In the genomic region with DNA sequence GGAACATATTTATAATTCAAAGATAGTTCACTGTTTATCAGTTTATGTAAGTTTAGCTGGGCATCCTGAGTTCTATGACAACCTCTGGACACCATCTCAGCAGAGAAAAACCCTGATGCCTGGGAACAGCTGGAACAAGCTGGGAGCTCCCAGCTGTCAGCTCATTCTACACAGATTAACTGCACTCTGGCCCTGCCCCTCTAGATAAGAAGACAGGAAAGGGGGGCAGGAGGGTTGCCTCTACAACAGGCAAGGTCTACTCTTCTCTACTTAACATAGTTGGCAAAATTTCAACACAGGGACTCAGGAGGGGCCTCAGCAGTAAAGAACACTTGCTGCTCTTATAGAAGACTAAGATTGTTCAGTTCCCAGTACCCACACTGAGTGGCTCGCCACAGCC, we compare ENCODE assay signal across 11 mouse cellular contexts. TPM values are rescaled to one million over a fixed set of nuclear protein-coding genes. Genes with fewer than 3 reads are reported as not detected.
DNase-seq lines count a peak whose midpoint lies in the region; ATAC-seq and TF ChIP-seq lines count a peak whose summit lies in the region.
"Had no signal": no experiment of that assay in that cellular context is flagged by ENCODE, and none has a peak within 500 bp of the region (broad histone marks: within the 10 kb centered on the region; RNA-seq: fewer than 3 reads in every experiment).

No protein-coding gene starts in this region.

- no peaks in the 10 kb centered on the region for H3K27me3 ChIP-seq in lung, postnatal 0 days (replicated peaks; ENCODE audit: insufficient read depth, low read length)
- no peaks in the 10 kb centered on the region for H3K27me3 ChIP-seq in heart, embryonic 15.5 days
- no peaks in the 10 kb centered on the region for H3K27me3 ChIP-seq in stomach, embryonic 15.5 days (replicated peaks)

- H3K27ac ChIP-seq in lung, postnatal 0 days (ENCODE audit: low read length), result no peak overlapping the region
- peak overlapping the region; percentile 87 for H3K27ac ChIP-seq in heart, embryonic 15.5 days
- H3K27ac ChIP-seq in stomach, embryonic 15.5 days, result no peak overlapping the region
- H3K27ac ChIP-seq: heart, adult 2 months had no signal

- intact Hi-C loops in heart, postnatal 25 days (cut with DNase I), result no loop called here

- peak; percentile 70 for ATAC-seq in lung, postnatal 0 days
- peak; percentile 78 for ATAC-seq in heart, embryonic 15.5 days (replicated peaks; ENCODE audit: insufficient number of reproducible peaks, insufficient read depth, low FRiP score, low read depth)
- peak; percentile 74; the same call in 1 of the 2 replicates for ATAC-seq in stomach, embryonic 15.5 days (ENCODE audit: insufficient read depth, low FRiP score, low read depth)
- ATAC-seq in erythroid progenitor cell, adult 5-6 weeks (replicated peaks; ENCODE audit: low FRiP score, poor library complexity, severe bottlenecking), result no peak

- no peaks in the 10 kb centered on the region for H3K9me3 ChIP-seq in lung, postnatal 0 days (ENCODE audit: low read length)
- H3K9me3 ChIP-seq in heart, embryonic 15.5 days (replicated peaks), result no peaks in the 10 kb centered on the region
- no peaks in the 10 kb centered on the region for H3K9me3 ChIP-seq in stomach, embryonic 15.5 days

- peak; percentile 49; the same call in 1 of the 2 replicates for TF ChIP-seq EP300 in lung, postnatal 0 days (IDR thresholded peaks at IDR 0.05)

- TF ChIP-seq POLR2A in lung, adult 2 months (IDR thresholded peaks at IDR 0.05; ENCODE audit: borderline replicate concordance, extremely low read depth, low read depth, low read length), result no peak

- H3K4me1 ChIP-seq in lung, postnatal 0 days (ENCODE audit: insufficient read depth, low read depth, low read length), result peaks cover 10% of the 10 kb centered on the region
- H3K4me1 ChIP-seq in lung, adult 2 months (ENCODE audit: control insufficient read depth, insufficient read depth, low read length), result no peaks in the 10 kb centered on the region
- H3K4me1 ChIP-seq in heart, embryonic 15.5 days (replicated peaks), result peaks cover 79% of the 10 kb centered on the region
- 0 out of 2 replicates have a peak, but pooled peaks cover 5% of the 10 kb centered on the region for H3K4me1 ChIP-seq in stomach, embryonic 15.5 days

- TF ChIP-seq CTCF in lung, postnatal 0 days (IDR thresholded peaks at IDR 0.05), result no peak
- TF ChIP-seq CTCF in lung, adult 2 months (IDR thresholded peaks at IDR 0.05; ENCODE audit: insufficient read depth, low read length), result no peak

- no peak overlapping the region for H3K9ac ChIP-seq in lung, postnatal 0 days (replicated peaks; ENCODE audit: low read depth)
- H3K9ac ChIP-seq in heart, embryonic 15.5 days, result no peak overlapping the region
- H3K9ac ChIP-seq in stomach, embryonic 15.5 days, result no peak overlapping the region

- peak; percentile 32 for DNase-seq in heart, adult 8-10 months (ENCODE audit: low spot score)
- no peak for DNase-seq in heart, postnatal 25 days (ENCODE audit: low spot score)
- DNase-seq in lung, postnatal 0 days (ENCODE audit: low spot score), result peak; percentile 71
- no peak for DNase-seq in lung, adult 2 months
- DNase-seq: adrenal gland, postnatal 36 days; thymus, postnatal 14 days had no signal

- H3K36me3 ChIP-seq in lung, postnatal 0 days (ENCODE audit: insufficient read depth, low read length), result no peaks in the 10 kb centered on the region
- H3K36me3 ChIP-seq in heart, embryonic 15.5 days, result no peaks in the 10 kb centered on the region
- no peaks in the 10 kb centered on the region for H3K36me3 ChIP-seq in stomach, embryonic 15.5 days

- WGBS in lung, postnatal 0 days, result 46% methylated on average over 1 of the region's 1 CpGs
- WGBS in lung, adult 2 months, result 55% methylated on average over 1 of the region's 1 CpGs
- 38% methylated on average over 1 of the region's 1 CpGs for WGBS in heart, embryonic 15.5 days
- WGBS in stomach, embryonic 15.5 days, result 69% methylated on average over 1 of the region's 1 CpGs

- H3K4me3 ChIP-seq in lung, postnatal 0 days (ENCODE audit: low read depth, low read length), result no peak overlapping the region
- H3K4me3 ChIP-seq in lung, adult 2 months (replicated peaks; ENCODE audit: extremely low read depth, low read depth, low read length), result no peak overlapping the region
- no peak overlapping the region for H3K4me3 ChIP-seq in heart, embryonic 15.5 days
- no peak overlapping the region for H3K4me3 ChIP-seq in stomach, embryonic 15.5 days (replicated peaks)
- H3K4me3 ChIP-seq: heart, adult 2 months had no signal

- no peak overlapping the region for H3K4me2 ChIP-seq in lung, postnatal 0 days (replicated peaks; ENCODE audit: low read depth, low read length)
- H3K4me2 ChIP-seq in heart, embryonic 15.5 days, result peak overlapping the region; percentile 21
- no peak overlapping the region for H3K4me2 ChIP-seq in stomach, embryonic 15.5 days

RNA-seq across cellular contexts. Expression of gene Tln2, which starts 27.0 kb away (rescaled TPM):
- 10 to 100 TPM; 71.6 to 87.1 (median 76.7) TPM for total RNA-seq in heart, adult 8-10 months (2022)
- total RNA-seq in heart, postnatal 25 days (2021), result 10 to 100 TPM; 89.4 to 91.5 TPM
- polyA plus RNA-seq in lung, postnatal 0 days (2015; fragmentation: Nextera tagmentation; extraction: Ambion mirVana), result 9.9 and 11.5 TPM in 2 replicates
- 11.6 and 14.1 TPM in 2 replicates for polyA plus RNA-seq in lung, adult 2 months (2012; rRNA removed)
- 58.4 and 65.7 TPM in 2 replicates for polyA plus RNA-seq in heart, embryonic 15.5 days (2015; fragmentation: Nextera tagmentation; extraction: Ambion mirVana)
- polyA plus RNA-seq in stomach, embryonic 15.5 days (2015; fragmentation: Nextera tagmentation; extraction: Ambion mirVana), result 32.6 and 34.2 TPM in 2 replicates
- total RNA-seq in erythroid progenitor cell, adult 5-6 weeks (2015; ENCODE audit: low replicate concordance), result 3.2 TPM in 1 of 2 replicates, not detected in the other
- 0.26 TPM in 1 of 2 replicates, not detected in the other for total RNA-seq in erythroid progenitor cell, adult 5-6 weeks (2017; ENCODE audit: low replicate concordance)
- total RNA-seq: MEL had no signal

Comparison
In these comparisons a context has a peak if more than half of its experiments do, and no peak if none do; other contexts are left out.
1. DNase-seq: peak in heart, adult 8-10 months (single experiment) and lung, postnatal 0 days (single experiment); none in heart, postnatal 25 days (single experiment) and lung, adult 2 months (single experiment).